Mouse (Mus musculus) neutrophil, adult 65 days (primary cell): ENCODE measurements around the gene Olfr715b. TPM values are rescaled to one million over a fixed set of nuclear protein-coding genes. Genes with fewer than 3 reads are reported as not detected.

ENCODE experiments used
- total RNA-seq: library from RNA; stranded (reverse); gene quantifications from 2 replicates; pipeline ENCODE4 v1.2.4, GENCODE M21; 2023

Olfr715b gene
- total RNA-seq: not detected in 2 replicates

GRCm38 (mm10) chr7:107110269-107110668 lies at the start of gene Olfr715b:
Olfr715b (minus strand) TSS chr7:107110369.

GRCm38 (mm10) chr7:107138027-107138426 lies 27.9 kb upstream of the Olfr715b start, which contains the start of gene Olfr716:
Olfr716 (plus strand) TSS chr7:107138327.

DNA sequence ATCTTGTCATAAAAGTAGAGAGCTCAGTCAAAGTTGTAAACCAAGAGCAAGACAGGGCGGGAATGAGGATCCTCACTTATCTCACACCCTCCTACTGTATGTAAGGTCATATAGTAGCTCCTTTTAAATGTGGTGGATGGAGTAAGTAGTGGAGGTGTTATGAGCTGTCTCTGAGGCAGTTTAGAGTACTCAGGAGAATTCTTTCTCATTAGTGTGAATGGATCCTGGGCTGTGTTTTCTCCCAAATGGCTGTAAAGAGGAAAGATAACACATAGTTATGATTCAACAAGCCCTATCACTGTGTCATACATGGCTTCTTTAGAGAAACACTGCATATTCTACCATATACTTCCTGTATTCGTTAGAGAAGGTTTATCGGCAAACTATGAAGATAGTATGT lies 20.8 kb upstream of the Olfr715b start, which contains the start of gene Olfr715:
TSS of gene Olfr715 (minus strand) at position 101 of the 400 bp plus-strand sequence.

DNA sequence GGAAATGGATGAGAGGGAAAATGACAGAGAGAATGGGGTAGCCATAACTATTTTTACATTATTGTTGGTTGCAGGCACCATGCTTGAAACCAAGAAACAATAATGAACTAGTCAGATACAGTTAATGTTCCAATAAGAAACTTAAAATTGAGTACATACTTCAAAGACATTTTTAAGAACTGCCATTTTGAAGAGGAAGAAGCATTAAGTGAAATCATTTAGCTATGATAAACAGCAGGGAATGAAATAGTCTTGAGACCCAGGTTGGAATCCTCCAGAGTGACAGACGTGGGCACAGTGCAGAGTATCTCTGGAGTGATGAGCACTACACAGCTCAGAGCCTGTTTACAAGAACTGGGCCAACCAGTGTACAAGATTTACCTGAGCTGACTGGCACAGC lies 17.2 kb downstream of the Olfr715b start, which contains the start of gene Olfr17:
TSS of gene Olfr17 (plus strand) at position 301 of the 400 bp plus-strand sequence.

DNA sequence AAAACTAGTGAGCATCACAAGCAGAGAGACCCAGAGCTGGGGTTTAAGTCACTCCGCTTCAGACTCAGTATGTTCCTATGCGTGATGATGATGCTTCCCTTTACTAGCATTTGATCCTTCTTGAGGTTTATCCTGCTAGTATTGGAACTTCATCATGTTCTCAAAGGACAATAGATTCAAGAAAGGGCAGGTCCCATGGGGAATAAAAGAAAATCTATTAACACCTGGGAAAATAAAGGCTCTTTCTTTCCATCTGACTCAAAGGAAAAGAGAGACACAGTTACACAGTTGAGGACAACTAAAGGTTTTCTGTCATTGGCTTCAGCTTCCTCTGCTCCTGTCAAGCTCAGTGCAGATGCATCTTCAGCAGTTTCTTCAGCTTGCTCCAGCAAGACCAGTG lies 39.5 kb downstream of the Olfr715b start, which contains the start of gene Olfr714:
TSS of gene Olfr714 (plus strand) at position 301 of the 400 bp plus-strand sequence.

Other genes with a start within 250 kb of the Olfr715b start
- not detected in 2 replicates for gene Olfr704, start 247.2 kb downstream of the Olfr715b start, total RNA-seq
- not detected in 2 replicates for gene Olfr705, start 233.5 kb downstream of the Olfr715b start, total RNA-seq
- not detected in 2 replicates for gene Olfr706, start 222.2 kb downstream of the Olfr715b start, total RNA-seq
- not detected in 2 replicates for gene Olfr707, start 209.1 kb downstream of the Olfr715b start, total RNA-seq
- not detected in 2 replicates for gene Olfr1532-ps1, start 202.4 kb downstream of the Olfr715b start, total RNA-seq
- gene Olfr709-ps1, start 178.2 kb downstream of the Olfr715b start, total RNA-seq: 0.09 TPM in 1 of 2 replicates, not detected in the other
- not detected in 2 replicates for gene Olfr710, start 162.1 kb downstream of the Olfr715b start, total RNA-seq
- not detected in 2 replicates for gene Olfr6, start 146.4 kb downstream of the Olfr715b start, total RNA-seq
- not detected in 2 replicates for gene Olfr711, start 134.9 kb downstream of the Olfr715b start, total RNA-seq
- gene Olfr2, start 104.3 kb downstream of the Olfr715b start, total RNA-seq: not detected in 2 replicates
- gene Olfr713, start 79.2 kb downstream of the Olfr715b start, total RNA-seq: not detected in 2 replicates
- not detected in 2 replicates for gene Olfr714, start 39.4 kb downstream of the Olfr715b start, total RNA-seq
- gene Olfr17, start 17.1 kb downstream of the Olfr715b start, total RNA-seq: not detected in 2 replicates
- gene Olfr715, start 20.7 kb upstream of the Olfr715b start, total RNA-seq: not detected in 2 replicates
- gene Olfr716, start 28.0 kb upstream of the Olfr715b start, total RNA-seq: not detected in 2 replicates
- gene Nlrp14, start 56.6 kb upstream of the Olfr715b start, total RNA-seq: not detected in 2 replicates
- gene Rbmxl2, start 99.1 kb upstream of the Olfr715b start, total RNA-seq: not detected in 2 replicates